Mouse (Mus musculus) ES-E14 (cell line): ENCODE measurements around the gene Dbh. TPM values are rescaled to one million over a fixed set of nuclear protein-coding genes. Genes with fewer than 3 reads are reported as not detected.

ENCODE experiments used
- DNase-seq: peaks from one replicate; pipeline ENCODE4 v3.0.0-alpha.2; 2013; ENCODE audit warnings: low read depth, low spot score
- H3K27ac ChIP-seq: 2 replicates; pipeline ENCODE4 v1.5.1; 2012; ENCODE audit warnings: low read depth, mild to moderate bottlenecking, low read length, moderate library complexity, mixed read lengths; ENCODE audit not compliant: poor library complexity, insufficient read depth, severe bottlenecking
- H3K36me3 ChIP-seq: 2 replicates; pipeline ENCODE4 v1.6.1; 2012; ENCODE audit warnings: mild to moderate bottlenecking, low read length, moderate library complexity, mixed read lengths; ENCODE audit not compliant: control insufficient read depth, poor library complexity, insufficient read depth, severe bottlenecking
- H3K4me1 ChIP-seq, 2 experiments: fragments of 150-350 bp in 1 of 2; sonication (generic) in 1 of 2; 2 replicates each; pipeline ENCODE4 v1.6.1; 2012; ENCODE audit warnings: low read length in 2 of 2, mild to moderate bottlenecking in 1 of 2, mixed read lengths in 1 of 2; ENCODE audit not compliant: control insufficient read depth in 2 of 2, insufficient read depth in 2 of 2, poor library complexity in 1 of 2
- H3K4me3 ChIP-seq, 2 experiments: fragments of 150-350 bp in 1 of 2; sonication (generic) in 1 of 2; 2 replicates each; pipeline ENCODE4 v1.5.1; 2012; ENCODE audit warnings: low read length in 2 of 2, low read depth in 1 of 2, mild to moderate bottlenecking in 1 of 2, mixed read lengths in 1 of 2; ENCODE audit not compliant: insufficient read depth in 1 of 2, poor library complexity in 1 of 2, severe bottlenecking in 1 of 2
- H3K9ac ChIP-seq: 2 replicates; pipeline ENCODE4 v1.6.1; 2012; ENCODE audit warnings: low read depth, mild to moderate bottlenecking, low read length, mixed read lengths; ENCODE audit not compliant: poor library complexity, insufficient read depth, severe bottlenecking
- H3K9me3 ChIP-seq: fragments of 150-350 bp; sonication (generic); 2 replicates; pipeline ENCODE4 v1.6.1; 2012; ENCODE audit warnings: low read depth, mild to moderate bottlenecking, low read length; ENCODE audit not compliant: control insufficient read depth, insufficient read depth
- CHD2 ChIP-seq: IDR thresholded peaks from 2 replicates; pipeline ENCODE4 v1.6.1; 2014; ENCODE audit warnings: mild to moderate bottlenecking, low read depth, low read length, inconsistent platforms
- HCFC1 ChIP-seq: IDR thresholded peaks from 2 replicates; pipeline ENCODE4 v1.6.1; 2012; ENCODE audit warnings: low read length, inconsistent platforms, borderline replicate concordance; ENCODE audit not compliant: insufficient read depth
- MAFK ChIP-seq: IDR thresholded peaks from 2 replicates; pipeline ENCODE4 v1.6.1; 2014; ENCODE audit warnings: mild to moderate bottlenecking, low read depth, low read length, inconsistent platforms; ENCODE audit not compliant: insufficient read depth
- ZC3H11A ChIP-seq: IDR thresholded peaks from 2 replicates; pipeline ENCODE4 v1.6.1; 2012; ENCODE audit warnings: low read depth, mild to moderate bottlenecking, inconsistent platforms, low read length, borderline replicate concordance
- ZNF384 ChIP-seq: IDR thresholded peaks from 2 replicates; pipeline ENCODE4 v1.6.1; 2012; ENCODE audit warnings: low read depth, low read length, inconsistent platforms
- in situ Hi-C, 2 experiments: fragments of 600-800 bp; cut with MboI; formaldehyde crosslinking; loops; one replicate each; pipeline ENCODE4 v1.15.1; 2025; ENCODE audit warnings: low sequenced_read_pairs in 2 of 2, inconsistent platforms in 1 of 2; ENCODE audit not compliant: unreplicated experiment in 2 of 2
- total RNA-seq: library from RNA; depleted of rRNA; stranded (reverse); fragments of 300-350 nt; gene quantifications from 2 replicates; pipeline ENCODE4 v1.2.3, GENCODE M21; 2012

Gene Dbh
- total RNA-seq, 1 experiment: not detected

GRCm38 (mm10) chr2:27218569-27218968 is 53.5 kb downstream of the Dbh start:
- in situ Hi-C loops: no loop called here
- no peaks in the 10 kb centered on the region for H3K4me1 ChIP-seq
- no peak for TF ChIP-seq CHD2
- TF ChIP-seq HCFC1: no peak
- no peak for TF ChIP-seq ZNF384
- TF ChIP-seq MAFK: no peak
- TF ChIP-seq ZC3H11A: no peak

GRCm38 (mm10) chr2:27223012-27223421 is 58.0 kb downstream of the Dbh start:
- Histone ChIP-seq H3K36me3 (no peaks in the 10 kb centered on the region), H3K27ac (no peak overlapping the region), H3K9ac (no peak overlapping the region), H3K9me3 (no peaks in the 10 kb centered on the region), H3K4me3 (no peak overlapping the region), H3K4me1 (no peaks in the 10 kb centered on the region)
- in situ Hi-C loops: no loop called here
- DNase-seq: no peak
- no peak for TF ChIP-seq ZC3H11A
- TF ChIP-seq MAFK: no peak
- TF ChIP-seq CHD2: no peak
- TF ChIP-seq HCFC1: no peak
- no peak for TF ChIP-seq ZNF384

More at GRCm38 (mm10) chr2:27218569-27218968, 53.5 kb downstream of the Dbh start:
- Histone ChIP-seq H3K4me3 (no peak overlapping the region), H3K9me3 (no peaks in the 10 kb centered on the region), H3K27ac (no peak overlapping the region), H3K9ac (no peak overlapping the region), H3K36me3 (no peaks in the 10 kb centered on the region)
- DNase-seq: no peak

- no peak for TF ChIP-seq ZC3H11A
- TF ChIP-seq ZNF384: no peak
- no peak for TF ChIP-seq MAFK
- TF ChIP-seq HCFC1: no peak
- no peak for TF ChIP-seq CHD2
- Histone ChIP-seq H3K9ac (no peak overlapping the region), H3K27ac (no peak overlapping the region), H3K4me3 (no peak overlapping the region), H3K9me3 (no peaks in the 10 kb centered on the region), H3K36me3 (no peaks in the 10 kb centered on the region), H3K4me1 (no peaks in the 10 kb centered on the region)
- in situ Hi-C loops: no loop called here
- no peak for DNase-seq
Observed at GRCm38 (mm10) chr2:27226572-27226971, 61.5 kb downstream of the Dbh start.

- Histone ChIP-seq H3K4me3 (no peak overlapping the region), H3K4me1 (no peaks in the 10 kb centered on the region), H3K9ac (no peak overlapping the region), H3K9me3 (no peaks in the 10 kb centered on the region), H3K27ac (no peak overlapping the region), H3K36me3 (no peaks in the 10 kb centered on the region)
- no peak for DNase-seq
- TF ChIP-seq CHD2: no peak
- TF ChIP-seq HCFC1: no peak
- no peak for TF ChIP-seq MAFK
- no peak for TF ChIP-seq ZNF384
- TF ChIP-seq ZC3H11A: no peak
- in situ Hi-C loops: no loop called here
Observed at GRCm38 (mm10) chr2:27228809-27229480, 63.9 kb downstream of the Dbh start.

- Histone ChIP-seq H3K36me3 (no peaks in the 10 kb centered on the region), H3K9me3 (no peaks in the 10 kb centered on the region), H3K4me3 (no peak overlapping the region), H3K4me1 (no peaks in the 10 kb centered on the region), H3K9ac (no peak overlapping the region), H3K27ac (no peak overlapping the region)
- DNase-seq: no peak
- in situ Hi-C loops: loop anchor here (10.0 kb wide), 1 partner anchor 185 kb away; no protein-coding TSS in a partner anchor
- TF ChIP-seq ZC3H11A: no peak
- TF ChIP-seq CHD2: no peak
Observed at GRCm38 (mm10) chr2:27229481-27230105, 64.6 kb downstream of the Dbh start.
